Comparison of ENCODE assay signal across 29 mouse cellular contexts in genomic region chr1:163060381-163060780, GRCm38 (mm10). TPM values are rescaled to one million over a fixed set of nuclear protein-coding genes. Genes with fewer than 3 reads are reported as not detected.
DNase-seq lines count a peak whose midpoint lies in the region; ATAC-seq and TF ChIP-seq lines count a peak whose summit lies in the region.
"Had no signal": no experiment of that assay in that cellular context is flagged by ENCODE, and none has a peak within 500 bp of the region (broad histone marks: within the 10 kb centered on the region; RNA-seq: fewer than 3 reads in every experiment).

No protein-coding gene starts in this region.

- DNase-seq in forebrain, postnatal 0 days, result peak; percentile 3
- peak; percentile 1 for DNase-seq in left cerebral cortex, postnatal 4 days
- DNase-seq in left cerebral cortex, postnatal 25 days (ENCODE audit: low spot score in 2 of 2), result no peak
- peak; percentile 24 to 28 for DNase-seq in right cerebral cortex, postnatal 10 days (ENCODE audit: low spot score in 2 of 2)
- no peak for DNase-seq in right cerebral cortex, postnatal 14 days
- DNase-seq: cerebellum, adult 9-11 months; kidney, adult 18-20 months; kidney, postnatal 14 days; lung, embryonic 14.5 days; spleen, adult 18-20 months; thymus, adult 18-20 months had no signal

- no peak for TF ChIP-seq CTCF in forebrain, postnatal 0 days (IDR thresholded peaks at IDR 0.05; ENCODE audit: low read depth)

- H3K36me3 ChIP-seq in forebrain, postnatal 0 days (ENCODE audit: insufficient read depth), result no peaks in the 10 kb centered on the region
- no peaks in the 10 kb centered on the region for H3K36me3 ChIP-seq in forebrain, embryonic 12.5 days (replicated peaks)
- no peaks in the 10 kb centered on the region for H3K36me3 ChIP-seq in kidney, embryonic 16.5 days (ENCODE audit: insufficient read depth, low read length)
- H3K36me3 ChIP-seq in liver, embryonic 12.5 days, result no peaks in the 10 kb centered on the region
- H3K36me3 ChIP-seq: embryonic facial prominence, embryonic 12.5 days; forebrain, embryonic 15.5 days; hindbrain, embryonic 10.5 days; limb, embryonic 10.5 days had no signal

- no peak for ATAC-seq in forebrain, postnatal 0 days
- no peak for ATAC-seq in forebrain, embryonic 12.5 days (ENCODE audit: low FRiP score)
- ATAC-seq in kidney, embryonic 16.5 days (ENCODE audit: low FRiP score, low TSS enrichment), result no peak
- ATAC-seq in liver, embryonic 12.5 days, result no peak
- ATAC-seq: forebrain, embryonic 15.5 days had no signal

- no peaks in the 10 kb centered on the region for H3K9me3 ChIP-seq in forebrain, postnatal 0 days (ENCODE audit: low read length)
- no peaks in the 10 kb centered on the region for H3K9me3 ChIP-seq in forebrain, embryonic 12.5 days
- H3K9me3 ChIP-seq in kidney, embryonic 16.5 days (ENCODE audit: low read length), result no peaks in the 10 kb centered on the region
- H3K9me3 ChIP-seq in liver, embryonic 12.5 days (replicated peaks), result no peaks in the 10 kb centered on the region
- H3K9me3 ChIP-seq: embryonic facial prominence, embryonic 12.5 days; forebrain, embryonic 15.5 days; hindbrain, embryonic 10.5 days; limb, embryonic 10.5 days; megakaryocyte, embryonic 14.5 days had no signal

- no peak overlapping the region for H3K27ac ChIP-seq in forebrain, postnatal 0 days (ENCODE audit: low read depth, low read length)
- H3K27ac ChIP-seq in forebrain, embryonic 12.5 days, result no peak overlapping the region
- no peak overlapping the region for H3K27ac ChIP-seq in kidney, embryonic 16.5 days (ENCODE audit: low read length)
- no peak overlapping the region for H3K27ac ChIP-seq in liver, embryonic 12.5 days
- H3K27ac ChIP-seq: embryonic facial prominence, embryonic 12.5 days; forebrain, embryonic 15.5 days; hindbrain, embryonic 10.5 days; limb, embryonic 10.5 days had no signal

- WGBS in forebrain, postnatal 0 days, result 67% methylated on average over 3 of the region's 3 CpGs
- WGBS in forebrain, embryonic 12.5 days, result 81% methylated on average over 3 of the region's 3 CpGs
- 87% methylated on average over 3 of the region's 3 CpGs for WGBS in kidney, embryonic 16.5 days
- WGBS in liver, embryonic 12.5 days (ENCODE audit: insufficient replicate concordance), result 56% methylated on average over 3 of the region's 3 CpGs

- intact Hi-C loops in left cerebral cortex, postnatal 4 days (cut with DNase I), result no loop called here
- intact Hi-C loops in left cerebral cortex, postnatal 25 days (cut with DNase I), result no loop called here

- no peak overlapping the region for H3K4me3 ChIP-seq in forebrain, postnatal 0 days (ENCODE audit: low read depth, low read length)
- H3K4me3 ChIP-seq in forebrain, embryonic 12.5 days (replicated peaks), result no peak overlapping the region
- H3K4me3 ChIP-seq in kidney, embryonic 16.5 days (ENCODE audit: low read length), result no peak overlapping the region
- no peak overlapping the region for H3K4me3 ChIP-seq in liver, embryonic 12.5 days
- H3K4me3 ChIP-seq: embryonic facial prominence, embryonic 12.5 days; erythroblast, embryonic 14.5 days; forebrain, embryonic 15.5 days; hindbrain, embryonic 10.5 days; limb, embryonic 10.5 days; megakaryocyte, embryonic 14.5 days had no signal

- H3K4me2 ChIP-seq in forebrain, postnatal 0 days (ENCODE audit: low read depth), result no peak overlapping the region
- no peak overlapping the region for H3K4me2 ChIP-seq in forebrain, embryonic 12.5 days
- no peak overlapping the region for H3K4me2 ChIP-seq in kidney, embryonic 16.5 days (replicated peaks; ENCODE audit: low read depth, low read length)
- no peak overlapping the region for H3K4me2 ChIP-seq in liver, embryonic 12.5 days
- H3K4me2 ChIP-seq: embryonic facial prominence, embryonic 12.5 days; forebrain, embryonic 15.5 days; lung, embryonic 14.5 days had no signal

- no peaks in the 10 kb centered on the region for H3K27me3 ChIP-seq in forebrain, postnatal 0 days (ENCODE audit: insufficient read depth, low read length)
- H3K27me3 ChIP-seq in forebrain, embryonic 12.5 days, result no peaks in the 10 kb centered on the region
- H3K27me3 ChIP-seq in kidney, embryonic 16.5 days (ENCODE audit: insufficient read depth, low read length), result no peaks in the 10 kb centered on the region
- H3K27me3 ChIP-seq in liver, embryonic 12.5 days (replicated peaks), result no peaks in the 10 kb centered on the region
- H3K27me3 ChIP-seq: CH12.LX; embryonic facial prominence, embryonic 12.5 days; forebrain, embryonic 15.5 days; megakaryocyte, embryonic 14.5 days had no signal

- no peaks in the 10 kb centered on the region for H3K4me1 ChIP-seq in forebrain, postnatal 0 days (ENCODE audit: insufficient read depth)
- no peaks in the 10 kb centered on the region for H3K4me1 ChIP-seq in forebrain, embryonic 12.5 days
- no peaks in the 10 kb centered on the region for H3K4me1 ChIP-seq in kidney, embryonic 16.5 days (ENCODE audit: insufficient read depth, low read length)
- no peaks in the 10 kb centered on the region for H3K4me1 ChIP-seq in liver, embryonic 12.5 days
- H3K4me1 ChIP-seq: embryonic facial prominence, embryonic 12.5 days; forebrain, embryonic 15.5 days; hindbrain, embryonic 10.5 days; megakaryocyte, embryonic 14.5 days had no signal

- no peak overlapping the region for H3K9ac ChIP-seq in forebrain, postnatal 0 days
- H3K9ac ChIP-seq in forebrain, embryonic 12.5 days, result no peak overlapping the region
- H3K9ac ChIP-seq in kidney, embryonic 16.5 days (replicated peaks; ENCODE audit: low read length), result no peak overlapping the region
- no peak overlapping the region for H3K9ac ChIP-seq in liver, embryonic 12.5 days
- H3K9ac ChIP-seq: embryonic facial prominence, embryonic 12.5 days; forebrain, embryonic 15.5 days; lung, embryonic 14.5 days had no signal

RNA-seq across cellular contexts. Expression of gene Mroh9, which starts 25.1 kb away (rescaled TPM):
- total RNA-seq in forebrain, postnatal 0 days (2014; rRNA removed), result 0.08 TPM in 1 of 2 replicates, not detected in the other
- not detected in 2 replicates for polyA plus RNA-seq in forebrain, postnatal 0 days (2015; fragmentation: Nextera tagmentation; extraction: Ambion mirVana)
- not detected in 2 replicates for polyA plus RNA-seq in forebrain, embryonic 12.5 days (2016; fragmentation: Nextera tagmentation; extraction: Ambion mirVana)
- not detected for total RNA-seq in left cerebral cortex, postnatal 4 days (2021)
- not detected for total RNA-seq in left cerebral cortex, postnatal 25 days (2021)
- not detected in 2 replicates for polyA plus RNA-seq in kidney, embryonic 16.5 days (2015; fragmentation: Nextera tagmentation; extraction: Ambion mirVana)
- not detected in 2 replicates for polyA plus RNA-seq in liver, embryonic 12.5 days (2016; fragmentation: Nextera tagmentation; extraction: Ambion mirVana)
- total RNA-seq: CH12.LX; gastrocnemius, adult 18-20 months; gastrocnemius, postnatal 4 days; layer of hippocampus, postnatal 14 days; liver, adult 2 months; MEL; monocyte, adult 5-6 weeks had no signal
- polyA plus RNA-seq: embryonic facial prominence, embryonic 12.5 days; erythroblast, embryonic 14.5 days; forebrain, embryonic 15.5 days; heart, embryonic 16.5 days; hindbrain, embryonic 10.5 days; limb, embryonic 10.5 days; liver, adult 2 months; lung, embryonic 14.5 days; neural tube, embryonic 11.5 days had no signal

Comparison
In these comparisons a context has a peak if more than half of its experiments do, and no peak if none do; other contexts are left out.
1. DNase-seq: peak in forebrain, postnatal 0 days (single experiment), left cerebral cortex, postnatal 4 days (single experiment) and right cerebral cortex, postnatal 10 days (2 of 2); none in left cerebral cortex, postnatal 25 days (0 of 2) and right cerebral cortex, postnatal 14 days (single experiment).